Mouse (Mus musculus) heart, adult 11 months (tissue): Measurements from ENCODE around the gene Tuba3a.
"Not testable (repeated sequence)": the region's sequence is repeated elsewhere in the genome, so short reads cannot be mapped to it uniquely, and the experiment has no call there.

Experiments
- DNase-seq: peaks from one replicate; pipeline ENCODE4 v3.0.0; 2022

Gene Tuba3a

DNA sequence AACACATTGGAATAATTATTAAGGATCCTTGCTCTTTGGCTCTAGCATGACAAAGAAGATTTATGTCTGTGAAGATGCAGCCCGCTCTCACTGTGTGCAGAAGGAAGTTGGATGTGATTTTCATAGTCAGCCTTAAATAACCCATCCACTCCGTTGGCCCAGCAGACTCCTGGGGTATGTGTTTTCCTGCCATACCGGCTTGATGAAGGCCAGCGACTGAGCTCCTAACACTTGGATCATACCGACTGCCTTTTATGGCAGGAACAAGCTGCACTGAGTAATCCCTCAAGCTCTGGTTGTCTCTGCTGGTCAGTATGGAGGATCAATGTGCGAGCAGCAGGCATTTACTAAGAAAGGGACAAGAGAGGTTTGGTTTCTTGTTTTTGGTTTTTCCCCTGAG, 19.6 kb upstream of the Tuba3a start:
- DNase-seq: peak; percentile 80

DNA sequence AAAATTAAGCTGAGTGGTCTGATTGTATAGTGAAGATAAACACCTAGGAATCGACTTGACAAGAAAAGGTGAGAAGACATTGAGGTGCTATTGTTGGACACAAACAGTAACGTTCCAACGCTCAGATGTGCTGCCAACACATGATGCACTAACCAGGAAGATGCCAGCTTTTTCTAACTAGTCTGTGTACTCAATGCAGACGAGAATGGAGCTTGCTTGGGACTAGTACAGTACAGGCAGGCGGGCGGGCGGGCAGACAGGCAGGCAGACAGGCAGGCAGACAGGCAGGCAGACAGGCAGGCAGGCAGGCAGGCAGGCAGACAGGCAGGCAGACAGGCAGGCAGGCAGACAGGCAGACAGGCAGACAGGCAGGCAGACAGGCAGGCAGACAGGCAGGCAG, 18.6 kb upstream of the Tuba3a start:
- not testable (repeated sequence) for DNase-seq

DNA sequence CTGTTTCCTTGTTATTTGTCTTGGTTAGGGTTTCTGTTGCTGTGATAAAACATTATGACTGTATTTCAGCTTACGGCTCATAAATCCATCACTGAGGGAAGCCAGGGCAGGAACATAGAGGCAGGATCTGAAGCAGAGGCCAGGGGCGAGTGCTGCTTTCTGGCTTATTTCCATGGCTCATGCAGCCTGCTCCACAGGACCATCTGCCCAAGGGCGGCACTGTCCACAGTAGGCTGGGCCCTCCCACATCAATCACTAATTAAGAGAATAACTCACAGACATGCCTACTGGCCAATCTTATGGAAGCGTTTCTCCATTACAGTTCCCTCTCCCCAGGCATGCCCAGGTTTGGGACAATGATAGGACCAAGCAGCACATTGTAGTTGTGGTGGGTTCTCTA, 17.4 kb upstream of the Tuba3a start:
- DNase-seq: peak; percentile 70

DNA sequence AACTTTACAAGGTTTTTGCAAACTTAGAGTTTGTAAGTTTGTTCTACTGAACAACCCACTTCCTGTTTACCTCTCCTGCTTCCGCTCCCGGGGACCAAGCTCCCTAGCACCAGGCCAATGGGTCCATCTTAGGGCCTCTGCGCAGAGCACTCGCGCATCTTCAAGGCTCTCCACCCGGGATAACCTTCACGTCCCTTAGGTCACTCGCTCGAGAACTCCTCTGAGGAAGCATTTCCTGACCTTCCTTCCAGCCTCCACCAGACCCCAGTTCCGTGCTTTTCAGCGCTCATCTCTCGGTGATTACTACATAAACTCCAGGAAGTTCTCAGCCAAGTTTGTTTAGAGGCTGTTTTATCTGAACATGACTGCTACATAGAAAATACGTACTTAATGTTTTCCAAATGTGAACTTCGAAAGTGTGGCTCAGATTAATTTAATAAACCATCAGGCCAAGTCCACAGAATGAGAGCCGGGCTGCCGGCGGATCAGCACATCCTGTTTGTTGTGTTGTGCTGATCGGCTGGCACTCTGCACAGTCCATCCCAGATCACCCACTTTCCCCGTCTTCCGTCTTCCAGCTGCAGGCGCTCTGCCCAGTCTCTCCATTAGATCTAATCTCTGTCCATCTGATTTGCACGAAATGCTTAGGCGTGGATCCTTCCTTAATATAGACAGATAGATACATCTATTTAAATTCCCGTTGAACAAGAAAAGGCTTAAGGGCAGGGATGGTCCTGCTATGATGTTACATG, 16.6 kb upstream of the Tuba3a start:
- DNase-seq: no peak

DNA sequence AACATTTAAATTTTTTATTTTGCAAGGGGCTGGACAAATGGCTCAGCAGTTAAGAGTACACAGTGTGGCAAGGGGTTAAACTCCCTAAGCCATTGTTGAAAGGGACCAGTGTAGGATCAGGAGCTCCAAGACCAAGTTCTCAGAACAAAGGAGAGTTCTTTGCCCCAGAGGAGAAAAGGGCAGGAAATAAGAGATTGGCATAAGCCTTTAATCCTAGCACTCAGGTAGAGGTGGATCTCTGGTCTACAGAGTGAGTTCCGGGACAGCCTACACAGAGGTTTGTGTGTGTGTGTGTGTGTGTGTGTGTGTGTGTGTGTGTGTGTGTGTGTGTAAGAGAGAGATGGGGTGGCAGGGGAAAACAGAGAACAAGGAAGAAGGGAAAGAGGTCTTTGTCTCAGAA, 15.1 kb upstream of the Tuba3a start:
- no peak for DNase-seq

DNA sequence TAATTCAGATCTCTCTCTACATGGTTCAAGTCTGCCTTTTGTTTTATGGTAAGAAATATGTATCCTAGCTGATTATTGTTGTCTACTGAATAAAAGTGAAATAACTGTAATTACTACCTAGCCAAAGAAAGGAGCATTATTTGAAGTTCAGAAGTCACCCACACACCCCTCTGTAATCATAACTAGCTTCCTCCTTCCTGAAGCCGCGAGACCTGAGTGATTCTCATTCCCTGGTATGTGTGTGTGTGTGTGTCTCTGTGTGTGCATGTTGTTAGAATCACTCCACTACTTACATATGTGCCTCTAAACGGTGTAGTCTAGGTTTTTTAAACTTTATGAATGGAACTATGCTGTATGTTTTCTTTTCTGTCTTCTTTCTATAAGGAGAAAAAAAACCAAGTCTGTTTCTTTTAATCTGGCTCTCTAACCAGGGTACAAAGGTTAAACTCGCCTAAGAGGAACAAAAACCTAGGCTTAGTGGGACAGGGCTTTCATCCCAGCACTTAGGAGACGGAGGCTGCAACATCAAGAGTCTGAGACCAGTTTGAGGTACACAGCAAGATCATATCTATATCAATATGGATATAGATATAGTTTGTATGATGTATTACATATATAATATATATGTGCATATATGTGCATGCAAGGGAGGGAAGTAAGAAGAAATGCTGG, 11.4 kb upstream of the Tuba3a start:
- no peak for DNase-seq

DNA sequence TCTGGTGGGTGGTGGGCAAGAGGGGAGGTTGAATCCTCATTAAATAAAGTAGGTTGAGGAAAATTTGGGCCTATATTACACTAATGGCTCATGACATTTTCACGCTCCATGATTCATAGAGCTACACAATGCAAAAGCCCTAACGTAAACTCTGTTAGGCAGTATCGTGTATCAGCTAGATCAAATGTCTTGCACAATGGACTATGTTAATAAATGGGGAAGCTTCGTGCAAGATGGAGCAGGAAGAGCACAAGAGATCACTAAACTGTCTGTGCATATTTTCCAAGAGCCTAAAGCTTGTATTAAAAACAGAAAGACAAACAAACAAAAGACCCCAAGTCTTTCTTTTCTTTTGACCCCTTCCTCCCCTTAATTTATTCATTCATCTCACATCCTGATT, 8.2 kb upstream of the Tuba3a start:
- no peak for DNase-seq

DNA sequence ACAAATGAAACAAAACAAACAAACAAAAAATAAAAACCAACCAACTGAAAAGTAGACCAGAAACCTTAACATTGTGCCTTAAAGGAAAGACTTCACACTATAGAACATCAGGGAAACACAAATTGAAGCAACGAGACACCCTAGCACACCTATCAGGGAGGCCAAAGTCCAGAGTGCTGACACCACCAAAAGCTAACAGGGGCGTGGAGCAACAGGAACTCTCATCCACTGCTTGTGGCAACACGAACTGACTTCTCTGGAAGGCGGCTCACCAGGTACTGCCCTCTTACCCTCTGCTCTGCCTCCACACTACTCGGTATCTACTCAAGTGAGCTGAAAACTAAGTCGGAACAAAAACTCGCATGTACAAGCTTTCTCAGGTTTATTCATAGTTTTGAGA, 6.4 kb upstream of the Tuba3a start:
- no peak for DNase-seq

DNA sequence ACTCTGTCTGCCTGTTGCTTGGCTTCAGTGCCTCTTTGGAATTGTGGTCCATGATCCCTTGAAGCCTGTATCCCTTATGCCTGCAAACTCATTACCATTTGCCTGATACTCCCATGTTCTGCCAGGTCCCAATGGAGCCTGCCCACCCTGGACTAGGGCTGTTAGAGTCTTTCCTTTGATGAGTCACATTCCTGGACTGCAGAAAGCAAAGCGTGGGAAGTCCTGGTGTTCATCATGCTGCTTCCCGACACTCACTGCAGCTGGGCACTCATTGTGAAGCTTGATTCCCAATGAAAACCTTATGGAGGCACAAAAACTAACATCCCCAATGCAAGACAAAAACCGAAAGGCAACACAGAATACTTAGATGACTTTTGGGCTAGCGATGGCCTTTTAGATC, 5.5 kb upstream of the Tuba3a start:
- no peak for DNase-seq

DNA sequence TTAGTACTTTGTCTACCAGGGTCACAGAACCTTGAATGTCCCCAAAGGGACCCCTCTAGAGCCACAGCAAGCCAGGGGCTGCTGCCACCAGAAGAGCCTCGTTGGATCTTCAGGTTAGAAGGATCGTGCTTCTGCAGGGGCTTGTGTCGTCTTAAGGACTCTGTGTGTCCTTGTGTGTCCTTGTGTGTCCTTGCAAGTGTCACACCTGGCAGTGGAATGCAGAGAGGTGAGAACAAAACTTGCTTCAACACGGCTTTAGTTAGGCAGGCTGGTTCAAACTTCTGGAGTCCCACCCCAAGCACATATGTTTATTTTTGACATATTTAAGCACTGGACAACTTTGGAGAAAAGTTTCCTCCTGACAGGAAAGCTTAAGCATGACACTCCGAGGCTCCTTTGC, 2.9 kb upstream of the Tuba3a start:
- no peak for DNase-seq

DNA sequence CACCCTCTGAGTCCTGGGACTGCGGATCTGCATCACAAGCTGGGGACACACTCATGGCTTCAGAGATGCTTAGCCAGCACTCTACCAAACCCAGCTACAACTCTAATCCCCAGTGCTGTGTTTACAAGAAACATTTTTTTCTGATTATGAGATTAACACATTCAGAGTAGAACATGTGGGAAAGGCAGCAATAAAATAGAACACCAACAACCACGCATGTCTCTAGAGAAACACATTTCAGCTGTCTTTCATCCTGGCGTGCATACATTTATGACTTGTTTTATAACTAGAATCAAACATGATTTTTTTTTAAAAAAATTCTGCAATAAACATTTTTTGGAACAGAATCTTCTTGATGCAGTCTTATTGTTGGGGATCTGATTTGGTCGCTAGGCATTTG, 1.1 kb upstream of the Tuba3a start:
- DNase-seq: no peak

DNA sequence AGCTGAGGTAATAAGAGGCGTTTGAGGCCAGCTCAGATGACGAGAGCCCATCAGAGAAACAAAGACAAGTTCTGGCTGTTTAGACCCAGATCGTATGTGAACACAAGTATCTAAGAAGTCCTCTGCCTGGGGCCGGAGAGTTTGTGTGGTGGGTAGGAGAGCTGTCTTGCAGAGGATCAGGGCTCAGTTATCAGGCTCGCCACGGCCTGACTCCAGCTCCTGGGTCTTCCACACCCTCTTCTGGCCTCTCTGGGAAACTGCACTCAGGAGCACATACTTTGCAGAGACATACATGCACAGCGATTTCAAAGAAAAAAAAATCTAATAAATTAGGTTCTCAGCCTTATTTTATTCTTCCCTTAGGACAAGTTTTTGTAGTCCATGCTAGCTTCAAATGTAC, 1.1 kb downstream of the Tuba3a start:
- DNase-seq: no peak

DNA sequence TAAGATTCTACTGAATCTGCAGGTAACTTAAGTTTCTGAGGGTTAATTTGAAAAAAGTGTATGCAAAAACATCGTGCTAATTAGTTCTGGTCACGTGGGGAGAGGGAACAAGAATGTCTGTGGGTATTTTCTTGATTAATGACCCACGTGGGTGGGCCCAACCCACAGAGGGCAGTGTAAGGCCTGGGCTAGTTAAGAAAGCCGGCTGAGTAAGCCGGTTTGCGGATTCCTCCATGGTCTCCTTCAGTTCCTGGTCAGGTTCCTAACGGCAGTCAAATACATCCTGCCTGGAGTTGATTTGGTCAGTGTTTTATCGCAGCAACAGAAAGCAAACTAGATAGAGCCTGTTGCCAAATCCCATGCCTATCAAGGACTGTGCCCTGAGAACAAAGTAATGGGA, 1.6 kb downstream of the Tuba3a start:
- no peak for DNase-seq

DNA sequence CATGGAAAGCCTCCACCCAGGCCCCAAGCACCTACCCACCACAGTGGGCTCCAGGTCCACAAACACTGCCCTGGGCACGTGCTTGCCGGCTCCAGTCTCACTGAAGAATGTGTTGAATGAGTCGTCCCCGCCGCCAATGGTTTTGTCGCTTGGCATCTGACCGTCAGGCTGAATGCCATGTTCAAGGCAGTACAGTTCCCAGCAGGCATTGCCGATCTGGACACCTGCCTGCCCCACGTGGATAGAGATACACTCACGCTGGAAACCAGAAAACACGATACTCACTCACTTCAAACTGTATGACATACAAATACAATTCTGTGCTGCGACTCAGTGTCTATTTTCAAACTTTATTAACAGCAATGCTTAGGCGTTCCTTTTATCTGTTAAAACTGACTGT, 3.1 kb downstream of the Tuba3a start:
- DNase-seq: not testable (repeated sequence)

DNA sequence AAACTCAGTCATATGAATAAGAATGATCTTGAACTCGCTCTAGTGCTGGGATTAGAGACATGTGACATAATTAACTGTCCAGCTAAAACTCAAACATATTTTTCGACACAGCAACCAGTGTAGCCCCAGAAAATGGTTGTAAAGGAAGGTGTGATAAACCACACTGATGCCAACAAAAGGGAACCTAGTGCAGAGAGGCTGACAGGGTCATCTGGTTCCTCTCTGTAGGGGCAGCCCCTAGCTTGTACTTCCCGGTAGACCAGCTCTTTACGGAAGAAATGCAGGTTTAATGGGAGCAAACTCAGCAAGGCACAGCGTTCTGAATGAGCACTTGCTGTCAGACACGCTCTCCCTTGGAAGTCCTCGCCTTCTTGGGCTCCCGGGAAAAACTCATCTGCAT, 6.1 kb downstream of the Tuba3a start:
- DNase-seq: no peak

DNA sequence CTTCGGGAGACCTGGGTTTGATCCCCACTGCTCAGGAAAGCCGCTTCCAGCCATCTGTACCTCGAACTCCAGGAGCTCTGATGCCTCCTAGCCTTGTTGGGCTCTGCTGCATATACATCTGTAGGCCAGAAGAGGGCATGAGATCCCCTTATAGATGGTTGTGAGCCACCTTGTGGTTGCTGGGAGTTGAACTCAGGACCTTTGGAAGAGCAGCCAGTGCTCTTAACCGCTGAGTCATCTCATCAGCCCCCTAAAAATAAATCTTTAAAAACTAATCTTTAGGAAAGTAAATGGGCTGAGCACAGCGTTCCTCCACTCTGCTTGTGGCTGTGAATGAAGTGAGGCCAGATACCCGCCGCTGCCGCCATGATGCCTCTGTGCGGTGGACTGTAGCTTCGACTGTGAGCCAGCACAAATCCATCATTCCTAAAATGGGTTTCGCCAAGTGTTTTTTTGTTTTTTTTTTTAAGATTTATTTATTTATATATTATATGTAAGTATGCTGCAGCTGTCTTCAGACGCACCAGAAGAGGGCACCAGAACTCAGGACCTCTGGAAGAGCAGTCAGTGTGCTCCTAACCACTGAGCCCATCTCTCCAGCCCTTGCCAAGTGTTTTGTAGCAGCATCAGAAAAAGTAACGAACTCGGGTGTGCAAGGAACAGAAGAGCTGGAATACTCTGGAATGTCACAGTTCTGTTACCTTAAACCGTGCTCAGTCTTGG, 10.8 kb downstream of the Tuba3a start:
- no peak for DNase-seq

DNA sequence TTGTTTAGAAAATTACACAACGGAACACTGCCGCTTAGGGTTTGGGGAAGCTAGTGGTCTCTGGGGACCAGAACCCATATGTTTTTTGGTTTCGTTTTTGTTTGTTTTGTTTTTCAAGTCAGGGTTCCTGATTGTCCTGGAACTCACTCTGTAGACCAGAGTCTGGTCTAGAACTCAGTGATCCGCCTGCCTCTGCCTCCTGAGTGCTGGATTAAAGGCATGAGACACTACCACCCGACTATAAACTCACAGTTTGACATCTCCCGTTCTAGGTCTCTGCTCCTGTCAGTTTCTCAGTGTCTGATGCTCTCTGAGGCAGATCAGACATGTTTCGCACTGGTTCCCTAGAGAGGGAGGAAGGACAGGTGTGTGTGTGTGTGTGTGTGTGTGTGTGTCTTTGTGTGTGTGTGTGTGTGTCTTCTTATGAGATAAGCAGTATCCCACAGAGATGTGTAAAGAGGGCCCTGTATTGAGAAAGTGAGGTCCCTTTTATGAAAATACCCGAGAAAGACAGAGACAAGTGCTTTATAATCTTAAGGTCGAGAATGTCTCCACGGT, 13.5 kb downstream of the Tuba3a start:
- no peak for DNase-seq

DNA sequence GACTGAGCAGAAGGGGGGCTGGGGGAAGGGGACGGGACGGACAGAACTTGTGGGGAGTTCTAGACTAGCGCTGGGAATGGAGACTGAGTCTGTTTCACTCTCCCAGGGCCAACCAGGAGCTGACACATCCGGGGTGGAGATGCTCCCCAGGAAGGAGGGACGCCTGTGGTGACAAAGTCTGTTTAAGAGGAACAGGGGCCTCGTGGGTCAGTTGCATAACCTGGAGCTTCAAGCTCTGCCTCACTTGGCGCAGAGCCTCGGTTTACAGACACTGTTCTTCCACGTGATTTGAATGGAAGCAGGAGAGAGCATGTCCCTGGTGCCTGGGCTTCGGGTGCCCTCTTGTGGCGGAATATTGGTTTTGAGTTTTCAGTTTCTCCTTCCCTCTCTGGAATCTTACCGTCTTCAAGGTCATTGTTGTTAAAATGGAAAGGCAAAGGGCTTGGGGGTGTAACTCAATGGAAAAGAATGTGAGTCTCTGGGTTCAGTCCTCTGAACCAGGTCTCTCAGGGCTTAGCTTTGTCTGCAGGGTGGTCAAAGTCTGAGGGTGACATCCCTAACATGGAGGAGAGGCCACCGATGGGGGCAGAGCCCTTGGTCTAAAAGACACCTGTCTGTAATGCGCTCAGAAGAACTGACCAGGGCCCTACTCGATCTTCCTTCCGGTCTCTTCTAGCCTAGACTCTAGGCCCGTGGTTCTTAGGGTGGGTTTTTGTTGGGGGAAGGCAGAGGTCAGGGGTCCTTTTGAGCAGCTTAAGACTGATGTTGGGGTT, 14.2 kb downstream of the Tuba3a start:
- peak; percentile 100 for DNase-seq

DNA sequence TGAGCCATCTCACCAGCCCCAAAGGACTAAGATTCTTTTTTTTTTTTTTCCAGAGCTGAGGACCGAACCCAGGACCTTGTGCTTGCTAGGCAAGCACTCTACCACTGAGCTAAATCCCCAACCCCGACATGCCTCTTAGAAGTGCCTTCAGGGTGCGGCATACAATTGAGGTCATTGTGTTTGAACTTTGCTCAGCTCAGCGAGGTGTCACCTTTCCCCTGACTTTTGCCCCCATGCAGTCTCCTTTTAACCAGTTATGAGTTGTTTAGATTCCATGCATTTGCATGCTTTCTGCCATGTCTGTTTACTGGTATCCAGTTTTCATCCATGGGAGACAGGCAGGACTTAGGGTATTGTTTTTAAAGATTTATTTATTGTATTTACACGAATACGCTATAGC, 17.0 kb downstream of the Tuba3a start:
- DNase-seq: no peak

DNA sequence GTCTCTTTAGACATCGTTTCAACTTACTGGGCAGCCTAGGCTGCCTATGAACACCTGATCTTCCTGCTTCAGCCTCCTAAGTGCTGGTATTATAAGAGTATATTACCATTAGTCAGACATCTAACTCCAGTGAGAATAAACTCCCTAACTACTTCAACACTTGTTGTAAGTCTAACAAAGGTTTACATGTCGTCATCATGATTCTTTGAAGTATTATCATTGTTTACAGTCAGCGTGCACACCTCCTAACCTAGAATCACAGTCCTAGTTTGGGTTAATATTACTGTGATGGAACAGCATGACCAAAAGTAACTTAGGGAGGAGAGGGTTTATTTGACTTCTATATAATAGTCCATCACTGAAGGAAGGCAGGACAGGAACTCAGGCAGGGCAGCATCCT, 18.4 kb downstream of the Tuba3a start:
- no peak for DNase-seq

DNA sequence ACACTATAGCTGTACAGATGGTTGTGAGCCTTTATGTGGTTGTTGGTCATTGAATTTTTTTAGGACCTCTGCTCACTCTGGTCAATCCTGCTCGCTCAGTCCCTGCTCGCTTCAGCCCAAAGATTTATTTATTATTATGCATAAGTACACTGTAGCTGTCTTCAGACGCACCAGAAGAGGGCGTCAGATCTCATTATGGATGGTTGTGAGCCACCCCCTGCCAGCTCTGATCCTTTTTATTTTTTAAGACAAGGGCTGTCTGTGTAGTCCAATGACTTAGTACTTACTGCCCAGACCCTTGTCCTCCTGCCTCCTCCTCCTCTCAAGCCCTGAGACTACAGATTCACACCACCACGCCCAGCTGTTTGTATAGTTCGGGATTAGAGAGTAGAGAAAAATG, 19.2 kb downstream of the Tuba3a start:
- DNase-seq: not testable (repeated sequence)

DNA sequence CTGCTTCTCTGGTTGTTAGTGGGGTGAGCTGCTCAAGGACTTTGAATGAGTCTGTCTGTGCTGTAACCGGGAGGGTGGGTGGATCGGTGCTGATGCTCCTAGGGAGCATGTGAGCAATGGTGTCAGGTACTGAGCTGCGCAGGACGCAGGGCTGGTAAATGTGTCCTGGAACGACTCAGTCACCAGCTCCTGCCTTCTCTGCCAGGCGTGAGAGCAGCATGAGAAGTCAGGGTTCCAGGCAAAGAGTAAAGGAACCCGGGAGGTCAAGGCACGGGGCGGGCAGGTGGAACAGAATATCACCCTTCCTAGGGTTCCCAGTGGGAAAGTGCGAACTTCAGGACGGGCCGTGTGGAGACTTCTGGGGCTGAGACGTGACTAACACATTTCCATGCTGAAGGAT, 19.8 kb downstream of the Tuba3a start:
- DNase-seq: no peak

DNA sequence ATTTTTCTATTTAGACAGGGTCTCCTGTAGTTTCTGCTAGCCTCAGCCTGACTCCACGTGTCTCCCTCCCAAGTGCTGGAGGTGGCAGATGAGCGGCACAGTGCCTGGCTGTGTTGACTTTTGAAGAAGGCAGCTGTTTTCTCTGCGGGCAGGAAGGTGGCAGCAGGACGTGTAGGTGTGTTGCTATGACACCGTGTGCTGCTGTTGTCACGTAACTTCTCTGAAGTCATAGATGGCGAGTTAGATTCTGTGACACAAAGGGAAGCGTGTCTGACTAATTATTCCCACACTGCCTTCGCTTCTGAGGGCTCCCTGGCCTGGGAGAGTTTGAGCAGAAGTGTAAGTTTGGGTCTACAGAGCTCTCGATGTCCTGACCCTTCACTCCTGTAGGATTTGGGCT, 20.6 kb downstream of the Tuba3a start:
- no peak for DNase-seq
